Mouse (Mus musculus): ENCODE data around the gene Tmem130. TPM values are rescaled to one million over a fixed set of nuclear protein-coding genes. Genes with fewer than 3 reads are reported as not detected.

Gene Tmem130
- polyA plus RNA-seq, 1 experiment from 2014 or later = 153 TPM

- Histone ChIP-seq H3K4me3 (no peak overlapping the region), H3K36me3 (no peaks in the 10 kb centered on the region), H3K27me3 (no peaks in the 10 kb centered on the region), H3K9ac (replicated peaks) (no peak overlapping the region), H3K9me3 (no peaks in the 10 kb centered on the region), H3K4me2 (replicated peaks) (no peak overlapping the region), H3K4me1 (peaks cover 16% of the 10 kb centered on the region), H3K27ac (replicated peaks) (no peak overlapping the region)
- no peak for ATAC-seq (replicated peaks)
- WGBS = 43% methylated on average over 4 of the region's 4 CpGs
Measured at GRCm38 (mm10) chr5:144691421-144691820, 70.2 kb downstream of the Tmem130 start.

- ATAC-seq (replicated peaks) = no peak
- no peaks in the 10 kb centered on the region for H3K36me3 ChIP-seq
- no peak overlapping the region for H3K4me2 ChIP-seq (replicated peaks)
- H3K9me3 ChIP-seq = no peaks in the 10 kb centered on the region
- no peaks in the 10 kb centered on the region for H3K27me3 ChIP-seq
- WGBS = 46% methylated on average over 4 of the region's 4 CpGs
- no peak overlapping the region for H3K4me3 ChIP-seq
- H3K4me1 ChIP-seq = 0 out of 2 replicates have a peak, but pooled peaks cover 11% of the 10 kb centered on the region
- no peak overlapping the region for H3K9ac ChIP-seq (replicated peaks)
- H3K27ac ChIP-seq (replicated peaks) = no peak overlapping the region
Measured at GRCm38 (mm10) chr5:144688371-144688770, 73.2 kb downstream of the Tmem130 start.

Other genes with a start within 250 kb of the Tmem130 start
- 1.7 and 3.4 TPM in 2 replicates for gene Nptx2, start 215.9 kb downstream of the Tmem130 start, polyA plus RNA-seq (2015; fragmentation: Nextera tagmentation; extraction: Ambion mirVana)
- gene Trrap, start 5.9 kb upstream of the Tmem130 start, polyA plus RNA-seq (2015; fragmentation: Nextera tagmentation; extraction: Ambion mirVana) = 75.8 and 82.2 TPM in 2 replicates
- 28.4 and 29.7 TPM in 2 replicates for gene Smurf1, start 204.0 kb upstream of the Tmem130 start, polyA plus RNA-seq (2015; fragmentation: Nextera tagmentation; extraction: Ambion mirVana)